Mouse (Mus musculus): ENCODE measurements at regions not wholly inside any gene's neighbourhood (a gene's known extent, or its start where the extent isn't known, plus 50 kb on each side); places are given as distances from the start of the nearest gene placed in this dataset.

GRCm38 (mm10) chr6:135433753-135434152 lies 71.4 kb downstream of the Emp1 start:
- no peak for DNase-seq (ENCODE audit: low spot score)

- DNase-seq (ENCODE audit: low spot score): no peak
Measured at GRCm38 (mm10) chr6:135436315-135436714, 74.0 kb downstream of the Emp1 start.

GRCm38 (mm10) chr6:135438271-135438670 lies 75.9 kb downstream of the Emp1 start:
- no peak for DNase-seq (ENCODE audit: low spot score)

- DNase-seq (ENCODE audit: low spot score): peak; percentile 18
Measured at GRCm38 (mm10) chr6:135441126-135441871, 79.0 kb downstream of the Emp1 start.

GRCm38 (mm10) chr6:135444661-135445060 lies 82.3 kb downstream of the Emp1 start:
- DNase-seq (ENCODE audit: low spot score): peak; percentile 80

GRCm38 (mm10) chr6:135445070-135445469 lies 82.7 kb downstream of the Emp1 start:
- no peak for DNase-seq (ENCODE audit: low spot score)

GRCm38 (mm10) chr6:135447801-135448200 lies 85.5 kb downstream of the Emp1 start:
- no peak for DNase-seq (ENCODE audit: low spot score)

GRCm38 (mm10) chr6:135449228-135449627 lies 86.9 kb downstream of the Emp1 start:
- DNase-seq (ENCODE audit: low spot score): no peak

- no peak for DNase-seq (ENCODE audit: low spot score)
Measured at GRCm38 (mm10) chr6:135450573-135450972, 88.2 kb downstream of the Emp1 start.

- DNase-seq (ENCODE audit: low spot score): no peak
Measured at GRCm38 (mm10) chr6:135451165-135451797, 88.9 kb downstream of the Emp1 start.

- no peak for DNase-seq (ENCODE audit: low spot score)
Measured at GRCm38 (mm10) chr6:135453041-135453440, 90.7 kb downstream of the Emp1 start.

GRCm38 (mm10) chr6:135472495-135472894 lies 110.2 kb downstream of the Emp1 start:
- DNase-seq (ENCODE audit: low spot score): no peak

GRCm38 (mm10) chr6:135473146-135473545 lies 110.8 kb downstream of the Emp1 start:
- DNase-seq (ENCODE audit: low spot score): no peak

- DNase-seq (ENCODE audit: low spot score): no peak
Measured at GRCm38 (mm10) chr6:135488795-135489194, 126.5 kb downstream of the Emp1 start.

- DNase-seq (ENCODE audit: low spot score): no peak
Measured at GRCm38 (mm10) chr6:135493983-135494382, 131.6 kb downstream of the Emp1 start.

- DNase-seq (ENCODE audit: low spot score): no peak
Measured at GRCm38 (mm10) chr6:135495841-135496240, 133.5 kb downstream of the Emp1 start.

- no peak for DNase-seq (ENCODE audit: low spot score)
Measured at GRCm38 (mm10) chr6:135498592-135498991, 136.2 kb downstream of the Emp1 start.

- no peak for DNase-seq (ENCODE audit: low spot score)
Measured at GRCm38 (mm10) chr6:135500381-135500780, 138.0 kb downstream of the Emp1 start.

GRCm38 (mm10) chr6:135501791-135502190 lies 139.4 kb downstream of the Emp1 start:
- DNase-seq (ENCODE audit: low spot score): no peak

GRCm38 (mm10) chr6:135502405-135502804 lies 140.1 kb downstream of the Emp1 start:
- DNase-seq (ENCODE audit: low spot score): no peak

- DNase-seq (ENCODE audit: low spot score): no peak
Measured at GRCm38 (mm10) chr6:135518710-135519437, 156.5 kb downstream of the Emp1 start.

- no peak for DNase-seq (ENCODE audit: low spot score)
Measured at GRCm38 (mm10) chr6:135519438-135519803, 157.1 kb downstream of the Emp1 start.

GRCm38 (mm10) chr6:135520868-135521267 lies 158.5 kb downstream of the Emp1 start:
- no peak for DNase-seq (ENCODE audit: low spot score)
